Mouse (Mus musculus) heart, postnatal 0 days (tissue): ENCODE measurements around the gene Stx8.

ENCODE experiments used
- CTCF ChIP-seq: IDR thresholded peaks from 2 replicates; pipeline ENCODE4 v1.5.1; 2016; ENCODE audit warnings: antibody characterized with exemption, control low read depth, low read depth
- EP300 ChIP-seq: IDR thresholded peaks from 2 replicates; pipeline ENCODE4 v1.6.1; 2016; ENCODE audit warnings: antibody characterized with exemption, low read depth

- TF ChIP-seq CTCF (no peak), EP300 (no peak)
Measured at GRCm38 (mm10) chr11:68171973-68172647, 206.1 kb downstream of the Stx8 start.
